Mouse (Mus musculus) spleen, adult 2 months (tissue): ENCODE measurements at regions not wholly inside any gene's neighbourhood (a gene's known extent, or its start where the extent isn't known, plus 50 kb on each side); places are given as distances from the start of the nearest gene placed in this dataset.

Experiments
- CTCF ChIP-seq: fragments of 200-500 bp; IDR thresholded peaks from 2 replicates; pipeline ENCODE4 v1.5.1; 2011; ENCODE audit warnings: mild to moderate bottlenecking, inconsistent platforms; ENCODE audit not compliant: insufficient read depth, insufficient read length, insufficient replicate concordance; ENCODE audit errors: extremely low read depth
- POLR2A ChIP-seq: fragments of 200-500 bp; IDR thresholded peaks from 2 replicates; pipeline ENCODE4 v1.6.1; 2011; ENCODE audit warnings: low read depth, low read length, inconsistent platforms

DNA sequence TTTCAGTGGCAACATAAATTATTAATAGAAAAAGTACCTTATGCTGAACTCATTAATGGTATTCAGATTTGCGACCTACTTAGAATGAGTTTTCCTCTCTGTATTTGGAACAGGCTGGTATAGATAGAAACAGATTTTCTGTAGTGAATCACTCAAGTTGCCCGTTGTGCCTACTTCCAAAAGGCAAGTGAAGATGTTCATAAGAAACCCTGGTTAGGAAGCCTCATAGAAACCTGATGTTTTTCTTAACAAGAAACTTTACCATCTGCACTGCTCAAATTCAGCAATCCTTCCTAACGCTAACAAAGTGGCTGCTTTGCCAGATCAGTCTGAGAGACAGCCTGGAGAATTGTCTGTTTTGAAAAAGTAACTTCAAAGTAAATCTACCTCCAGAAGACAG lies 242.5 kb upstream of the Zfp352 start:
- TF ChIP-seq POLR2A, result no peak
- TF ChIP-seq CTCF, result no peak
